Mouse (Mus musculus): Measurements from ENCODE around the gene Hexb.
"Not testable (repeated sequence)": the region's sequence is repeated elsewhere in the genome, so short reads cannot be mapped to it uniquely, and the experiment has no call there.

Hexb gene

GRCm38 (mm10) chr13:97184168-97184567 is 14.0 kb downstream of the Hexb start:
- Histone ChIP-seq H3K36me3 (ENCODE audit: insufficient read depth, low read length) (peaks cover 60% of the 10 kb centered on the region), H3K4me3 (replicated peaks; ENCODE audit: low read length) (no peak overlapping the region), H3K27me3 (ENCODE audit: insufficient read depth, low read length) (no peaks in the 10 kb centered on the region), H3K4me1 (replicated peaks; ENCODE audit: low read depth, low read length) (peaks cover 50% of the 10 kb centered on the region), H3K9me3 (ENCODE audit: low read length) (no peaks in the 10 kb centered on the region)
- TF ChIP-seq CTCF (conservative IDR thresholded peaks at IDR 0.05; ENCODE audit: low read length) (no peak), NANOG (IDR thresholded peaks at IDR 0.05; ENCODE audit: borderline replicate concordance, low read length) (no peak), POU5F1 (IDR thresholded peaks at IDR 0.05; ENCODE audit: borderline replicate concordance, low read length) (no peak)

GRCm38 (mm10) chr13:97182821-97183220 is 15.3 kb downstream of the Hexb start:
- TF ChIP-seq POU5F1 (IDR thresholded peaks at IDR 0.05; ENCODE audit: borderline replicate concordance, low read length) (no peak), CTCF (conservative IDR thresholded peaks at IDR 0.05; ENCODE audit: low read length) (no peak), NANOG (IDR thresholded peaks at IDR 0.05; ENCODE audit: borderline replicate concordance, low read length) (no peak)
- Histone ChIP-seq H3K36me3 (ENCODE audit: insufficient read depth, low read length) (peaks cover 73% of the 10 kb centered on the region), H3K4me3 (replicated peaks; ENCODE audit: low read length) (no peak overlapping the region), H3K9me3 (ENCODE audit: low read length) (no peaks in the 10 kb centered on the region), H3K4me1 (replicated peaks; ENCODE audit: low read depth, low read length) (peaks cover 61% of the 10 kb centered on the region), H3K27me3 (ENCODE audit: insufficient read depth, low read length) (no peaks in the 10 kb centered on the region)

- H3K36me3 ChIP-seq (ENCODE audit: insufficient read depth, low read length), result peaks cover 97% of the 10 kb centered on the region
- peaks cover 54% of the 10 kb centered on the region for H3K4me1 ChIP-seq (replicated peaks; ENCODE audit: low read depth, low read length)
- H3K4me3 ChIP-seq (replicated peaks; ENCODE audit: low read length), result no peak overlapping the region
- H3K27me3 ChIP-seq (ENCODE audit: insufficient read depth, low read length), result no peaks in the 10 kb centered on the region
- no peaks in the 10 kb centered on the region for H3K9me3 ChIP-seq (ENCODE audit: low read length)
- TF ChIP-seq NANOG (IDR thresholded peaks at IDR 0.05; ENCODE audit: borderline replicate concordance, low read length), result no peak
- TF ChIP-seq POU5F1 (IDR thresholded peaks at IDR 0.05; ENCODE audit: borderline replicate concordance, low read length), result no peak
- TF ChIP-seq CTCF (conservative IDR thresholded peaks at IDR 0.05; ENCODE audit: low read length), result no peak
Measured at GRCm38 (mm10) chr13:97180113-97180828, 17.9 kb downstream of the Hexb start.

GRCm38 (mm10) chr13:97178943-97179342 is 19.2 kb downstream of the Hexb start:
- Histone ChIP-seq H3K27me3 (ENCODE audit: insufficient read depth, low read length) (no peaks in the 10 kb centered on the region), H3K4me3 (replicated peaks; ENCODE audit: low read length) (no peak overlapping the region), H3K36me3 (ENCODE audit: insufficient read depth, low read length) (peaks cover 99% of the 10 kb centered on the region), H3K9me3 (ENCODE audit: low read length) (no peaks in the 10 kb centered on the region), H3K4me1 (replicated peaks; ENCODE audit: low read depth, low read length) (peaks cover 49% of the 10 kb centered on the region)
- no peak for TF ChIP-seq CTCF (conservative IDR thresholded peaks at IDR 0.05; ENCODE audit: low read length)
- peak; percentile 51 for TF ChIP-seq NANOG (IDR thresholded peaks at IDR 0.05; ENCODE audit: borderline replicate concordance, low read length)

- H3K9me3 ChIP-seq (ENCODE audit: low read length), result no peaks in the 10 kb centered on the region
- H3K27me3 ChIP-seq (ENCODE audit: insufficient read depth, low read length), result no peaks in the 10 kb centered on the region
- H3K36me3 ChIP-seq (ENCODE audit: insufficient read depth, low read length), result peaks cover 99% of the 10 kb centered on the region
- H3K4me1 ChIP-seq (replicated peaks; ENCODE audit: low read depth, low read length), result peaks cover 42% of the 10 kb centered on the region
- TF ChIP-seq CTCF (conservative IDR thresholded peaks at IDR 0.05; ENCODE audit: low read length) (no peak), NANOG (IDR thresholded peaks at IDR 0.05; ENCODE audit: borderline replicate concordance, low read length) (no peak), POU5F1 (IDR thresholded peaks at IDR 0.05; ENCODE audit: borderline replicate concordance, low read length) (no peak)
- H3K4me3 ChIP-seq (replicated peaks; ENCODE audit: low read length), result no peak overlapping the region
Measured at GRCm38 (mm10) chr13:97176731-97177130, 21.4 kb downstream of the Hexb start.

GRCm38 (mm10) chr13:97175520-97176264 is 22.5 kb downstream of the Hexb start:
- Histone ChIP-seq H3K4me1 (replicated peaks; ENCODE audit: low read depth, low read length) (peaks cover 33% of the 10 kb centered on the region), H3K36me3 (ENCODE audit: insufficient read depth, low read length) (peaks cover 97% of the 10 kb centered on the region), H3K4me3 (replicated peaks; ENCODE audit: low read length) (no peak overlapping the region), H3K27me3 (ENCODE audit: insufficient read depth, low read length) (no peaks in the 10 kb centered on the region), H3K9me3 (ENCODE audit: low read length) (no peaks in the 10 kb centered on the region)
- TF ChIP-seq POU5F1 (IDR thresholded peaks at IDR 0.05; ENCODE audit: borderline replicate concordance, low read length), result no peak
- no peak for TF ChIP-seq NANOG (IDR thresholded peaks at IDR 0.05; ENCODE audit: borderline replicate concordance, low read length)
- no peak for TF ChIP-seq CTCF (conservative IDR thresholded peaks at IDR 0.05; ENCODE audit: low read length)

GRCm38 (mm10) chr13:97145834-97146233 is 52.3 kb downstream of the Hexb start:
- Histone ChIP-seq H3K4me3 (replicated peaks; ENCODE audit: low read length) (no peak overlapping the region), H3K27me3 (ENCODE audit: insufficient read depth, low read length) (no peaks in the 10 kb centered on the region), H3K36me3 (ENCODE audit: insufficient read depth, low read length) (peaks cover 73% of the 10 kb centered on the region), H3K4me1 (replicated peaks; ENCODE audit: low read depth, low read length) (peaks cover 3% of the 10 kb centered on the region; the same call in 1 of the 2 replicates), H3K9me3 (ENCODE audit: low read length) (no peaks in the 10 kb centered on the region)
- TF ChIP-seq POU5F1 (IDR thresholded peaks at IDR 0.05; ENCODE audit: borderline replicate concordance, low read length), result no peak
- peak; percentile 72 for TF ChIP-seq CTCF (conservative IDR thresholded peaks at IDR 0.05; ENCODE audit: low read length)

- no peaks in the 10 kb centered on the region for H3K9me3 ChIP-seq (ENCODE audit: low read length)
- H3K36me3 ChIP-seq (ENCODE audit: insufficient read depth, low read length), result peaks cover 53% of the 10 kb centered on the region
- H3K4me1 ChIP-seq (replicated peaks; ENCODE audit: low read depth, low read length), result peaks cover 12% of the 10 kb centered on the region
- TF ChIP-seq CTCF (conservative IDR thresholded peaks at IDR 0.05; ENCODE audit: low read length) (no peak), POU5F1 (IDR thresholded peaks at IDR 0.05; ENCODE audit: borderline replicate concordance, low read length) (no peak), NANOG (IDR thresholded peaks at IDR 0.05; ENCODE audit: borderline replicate concordance, low read length) (no peak)
- H3K27me3 ChIP-seq (ENCODE audit: insufficient read depth, low read length), result no peaks in the 10 kb centered on the region
- no peak overlapping the region for H3K4me3 ChIP-seq (replicated peaks; ENCODE audit: low read length)
Measured at GRCm38 (mm10) chr13:97142321-97142720, 55.8 kb downstream of the Hexb start.

GRCm38 (mm10) chr13:97138404-97138931 is 59.7 kb downstream of the Hexb start:
- Histone ChIP-seq H3K4me3 (replicated peaks; ENCODE audit: low read length) (peak overlapping the region; percentile 98), H3K4me1 (replicated peaks; ENCODE audit: low read depth, low read length) (peaks cover 18% of the 10 kb centered on the region), H3K36me3 (ENCODE audit: insufficient read depth, low read length) (peaks cover 55% of the 10 kb centered on the region)
- H3K27me3 ChIP-seq (ENCODE audit: insufficient read depth, low read length); H3K9me3 ChIP-seq (ENCODE audit: low read length): not testable (repeated sequence)

All from E14TG2a.4 (cell line).